Mouse (Mus musculus): ENCODE measurements at regions not wholly inside any gene's neighbourhood (a gene's known extent, or its start where the extent isn't known, plus 50 kb on each side); places are given as distances from the start of the nearest gene placed in this dataset.

DNA sequence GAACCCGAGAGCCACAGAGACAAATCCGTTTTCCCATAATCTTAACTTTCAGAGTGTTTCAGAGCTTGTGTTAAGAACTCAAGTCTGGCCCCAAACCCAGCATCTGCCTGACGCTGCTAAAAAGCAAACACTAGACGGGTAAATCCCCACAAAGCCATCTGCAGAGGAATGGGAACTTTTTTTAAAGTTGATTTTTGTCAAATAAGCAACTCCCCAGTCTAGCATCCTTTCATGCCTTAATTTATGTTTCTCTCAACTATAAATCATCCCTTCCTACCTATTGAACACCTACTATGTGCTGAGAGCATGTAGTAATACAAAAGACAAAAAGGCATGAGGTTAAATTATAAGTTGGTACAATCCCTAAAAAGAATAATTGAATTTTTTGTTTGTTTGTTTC, 50.8 kb upstream of the Itm2b start:
- no peak for ATAC-seq (ENCODE audit: low FRiP score, low read depth)
- Histone ChIP-seq H3K4me3 (no peak overlapping the region), H3K36me3 (no peaks in the 10 kb centered on the region), H3K27me3 (no peaks in the 10 kb centered on the region), H3K4me1 (no peaks in the 10 kb centered on the region; the same call in 1 of the 2 replicates), H3K4me2 (replicated peaks) (no peak overlapping the region), H3K27ac (no peak overlapping the region), H3K9ac (no peak overlapping the region), H3K9me3 (no peaks in the 10 kb centered on the region)
- WGBS, result 69% methylated on average over 4 of the region's 4 CpGs
